Mouse (Mus musculus): ENCODE data around the gene Zfp277. TPM values are rescaled to one million over a fixed set of nuclear protein-coding genes. Genes with fewer than 3 reads are reported as not detected.

The Zfp277 gene
- polyA plus RNA-seq, 1 experiment, result 45.6 TPM

GRCm38 (mm10) chr12:40473709-40474108, 28.0 kb upstream of the Zfp277 start:
- Histone ChIP-seq H3K4me3 (ENCODE audit: low read depth, low read length) (no peak overlapping the region), H3K27ac (ENCODE audit: insufficient read depth, low read length) (no peak overlapping the region), H3K9ac (ENCODE audit: low read depth, poor library complexity, severe bottlenecking) (no peak overlapping the region), H3K4me1 (ENCODE audit: control insufficient read depth, insufficient read depth, low read length) (no peaks in the 10 kb centered on the region), H3K36me3 (ENCODE audit: control insufficient read depth, insufficient read depth, low read length, poor library complexity, severe bottlenecking) (no peaks in the 10 kb centered on the region), H3K9me3 (replicated peaks; ENCODE audit: control insufficient read depth, insufficient read depth, low read length, poor library complexity, severe bottlenecking) (no peaks in the 10 kb centered on the region), H3K27me3 (ENCODE audit: control insufficient read depth, insufficient read depth, low read length, poor library complexity, severe bottlenecking) (no peaks in the 10 kb centered on the region)
- TF ChIP-seq EP300 (IDR thresholded peaks at IDR 0.05; ENCODE audit: insufficient read depth, low read depth, low read length), result no peak
- TF ChIP-seq POLR2A (IDR thresholded peaks at IDR 0.05; ENCODE audit: insufficient read depth, low read length), result no peak
- no peak for TF ChIP-seq CTCF (IDR thresholded peaks at IDR 0.05; ENCODE audit: low read depth, low read length)

DNA sequence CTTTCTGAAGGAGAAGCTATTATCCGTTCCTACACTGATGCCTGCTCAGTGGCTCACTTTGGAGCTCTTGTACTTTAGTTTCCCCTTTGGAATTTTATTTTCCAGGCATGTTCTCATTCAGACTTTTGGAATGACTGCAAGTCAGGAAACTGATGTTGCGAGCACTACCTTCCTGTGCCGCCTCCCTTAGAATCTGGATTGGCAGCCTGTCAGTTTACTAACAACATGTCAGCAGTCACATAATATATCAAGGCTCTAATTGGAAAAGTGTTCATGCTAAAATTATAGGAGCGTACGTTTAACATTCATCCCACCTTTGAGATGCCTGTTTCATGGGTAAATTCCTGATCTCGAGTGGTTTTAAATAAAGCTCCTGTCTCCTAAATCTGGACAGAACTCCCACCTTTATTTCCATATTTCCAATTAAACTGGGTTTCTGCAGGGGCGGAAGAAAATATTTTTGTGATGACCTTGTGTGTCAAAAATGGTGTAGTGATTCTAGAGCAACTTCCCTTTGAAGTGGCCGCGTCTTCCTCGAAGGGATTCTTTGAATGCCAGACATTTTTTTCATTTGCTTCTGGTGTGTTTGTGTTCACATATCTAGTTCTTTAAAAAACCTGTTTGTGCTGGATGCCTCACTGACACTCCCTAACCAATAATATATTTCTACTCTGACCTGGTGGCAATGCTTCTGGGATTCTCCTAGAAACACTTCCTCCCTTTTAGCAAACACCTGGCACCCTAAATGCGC, 26.1 kb upstream of the Zfp277 start:
- Histone ChIP-seq H3K27ac (ENCODE audit: insufficient read depth, low read length) (no peak overlapping the region), H3K9me3 (replicated peaks; ENCODE audit: control insufficient read depth, insufficient read depth, low read length, poor library complexity, severe bottlenecking) (no peaks in the 10 kb centered on the region)

DNA sequence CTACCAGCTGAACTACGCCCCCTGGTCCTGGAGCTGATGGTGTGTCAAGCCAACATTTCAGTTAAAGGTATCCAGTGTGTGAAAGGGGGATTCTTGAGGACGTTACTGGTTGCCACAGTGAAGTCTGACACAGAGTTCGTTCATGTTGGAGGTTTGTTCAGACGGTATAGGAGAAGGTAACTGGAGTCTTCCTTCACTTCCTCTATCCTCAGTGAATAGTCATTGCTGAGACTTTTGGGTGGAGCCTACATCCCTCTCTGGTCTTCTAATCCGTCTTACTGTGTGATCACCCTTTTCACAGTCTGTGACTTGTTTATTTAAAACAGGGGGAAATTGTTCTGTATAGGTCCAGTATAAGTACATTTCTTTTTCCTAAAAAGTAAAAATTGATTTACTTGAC, 23.3 kb upstream of the Zfp277 start:
- Histone ChIP-seq H3K27me3 (ENCODE audit: control insufficient read depth, insufficient read depth, low read length, poor library complexity, severe bottlenecking) (no peaks in the 10 kb centered on the region), H3K4me3 (ENCODE audit: low read depth, low read length) (no peak overlapping the region), H3K27ac (ENCODE audit: insufficient read depth, low read length) (no peak overlapping the region), H3K36me3 (ENCODE audit: control insufficient read depth, insufficient read depth, low read length, poor library complexity, severe bottlenecking) (no peaks in the 10 kb centered on the region), H3K4me1 (ENCODE audit: control insufficient read depth, insufficient read depth, low read length) (no peaks in the 10 kb centered on the region), H3K9ac (ENCODE audit: low read depth, poor library complexity, severe bottlenecking) (no peak overlapping the region), H3K9me3 (replicated peaks; ENCODE audit: control insufficient read depth, insufficient read depth, low read length, poor library complexity, severe bottlenecking) (no peaks in the 10 kb centered on the region)
- TF ChIP-seq CTCF (IDR thresholded peaks at IDR 0.05; ENCODE audit: low read depth, low read length) (no peak), EP300 (IDR thresholded peaks at IDR 0.05; ENCODE audit: insufficient read depth, low read depth, low read length) (no peak)

More for the DNA sequence above, 26.1 kb upstream of the Zfp277 start:
- Histone ChIP-seq H3K9ac (ENCODE audit: low read depth, poor library complexity, severe bottlenecking) (no peak overlapping the region), H3K4me3 (ENCODE audit: low read depth, low read length) (no peak overlapping the region), H3K4me1 (ENCODE audit: control insufficient read depth, insufficient read depth, low read length) (no peaks in the 10 kb centered on the region), H3K36me3 (ENCODE audit: control insufficient read depth, insufficient read depth, low read length, poor library complexity, severe bottlenecking) (no peaks in the 10 kb centered on the region), H3K27me3 (ENCODE audit: control insufficient read depth, insufficient read depth, low read length, poor library complexity, severe bottlenecking) (no peaks in the 10 kb centered on the region)
- TF ChIP-seq CTCF (IDR thresholded peaks at IDR 0.05; ENCODE audit: low read depth, low read length), result no peak

DNA sequence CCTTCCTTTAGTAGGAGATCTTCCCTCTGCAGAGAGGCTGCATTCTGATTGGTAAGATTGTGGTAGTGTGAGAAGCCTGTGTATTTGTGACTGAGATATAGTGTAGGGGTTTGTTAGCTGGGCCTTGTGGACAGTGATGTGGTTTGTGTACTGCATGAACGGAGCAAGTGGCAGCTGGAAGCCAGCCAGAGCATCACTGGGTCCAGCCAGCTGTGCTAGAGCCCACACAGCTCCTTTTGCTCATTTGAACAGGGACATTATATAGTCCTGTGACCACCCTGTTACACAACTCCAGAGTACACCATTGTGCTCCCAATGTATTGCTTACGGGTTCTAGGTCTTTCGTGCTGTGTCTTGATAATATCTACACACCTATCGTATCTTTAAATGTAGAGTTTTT, 22.5 kb upstream of the Zfp277 start:
- Histone ChIP-seq H3K27me3 (ENCODE audit: control insufficient read depth, insufficient read depth, low read length, poor library complexity, severe bottlenecking) (no peaks in the 10 kb centered on the region), H3K9ac (ENCODE audit: low read depth, poor library complexity, severe bottlenecking) (no peak overlapping the region), H3K36me3 (ENCODE audit: control insufficient read depth, insufficient read depth, low read length, poor library complexity, severe bottlenecking) (no peaks in the 10 kb centered on the region), H3K9me3 (replicated peaks; ENCODE audit: control insufficient read depth, insufficient read depth, low read length, poor library complexity, severe bottlenecking) (no peaks in the 10 kb centered on the region), H3K4me1 (ENCODE audit: control insufficient read depth, insufficient read depth, low read length) (no peaks in the 10 kb centered on the region), H3K27ac (ENCODE audit: insufficient read depth, low read length) (no peak overlapping the region), H3K4me3 (ENCODE audit: low read depth, low read length) (no peak overlapping the region)
- TF ChIP-seq EP300 (IDR thresholded peaks at IDR 0.05; ENCODE audit: insufficient read depth, low read depth, low read length) (no peak), POLR2A (IDR thresholded peaks at IDR 0.05; ENCODE audit: insufficient read depth, low read length) (no peak), CTCF (IDR thresholded peaks at IDR 0.05; ENCODE audit: low read depth, low read length) (no peak)

- no peak overlapping the region for H3K27ac ChIP-seq (ENCODE audit: insufficient read depth, low read length)
- no peaks in the 10 kb centered on the region for H3K36me3 ChIP-seq (ENCODE audit: control insufficient read depth, insufficient read depth, low read length, poor library complexity, severe bottlenecking)
- peaks cover 2% of the 10 kb centered on the region for H3K4me1 ChIP-seq (ENCODE audit: control insufficient read depth, insufficient read depth, low read length)
- no peaks in the 10 kb centered on the region for H3K27me3 ChIP-seq (ENCODE audit: control insufficient read depth, insufficient read depth, low read length, poor library complexity, severe bottlenecking)
- H3K9me3 ChIP-seq (replicated peaks; ENCODE audit: control insufficient read depth, insufficient read depth, low read length, poor library complexity, severe bottlenecking), result no peaks in the 10 kb centered on the region
- no peak overlapping the region for H3K4me3 ChIP-seq (ENCODE audit: low read depth, low read length)
- no peak overlapping the region for H3K9ac ChIP-seq (ENCODE audit: low read depth, poor library complexity, severe bottlenecking)
- TF ChIP-seq CTCF (IDR thresholded peaks at IDR 0.05; ENCODE audit: low read depth, low read length), result no peak
- no peak for TF ChIP-seq EP300 (IDR thresholded peaks at IDR 0.05; ENCODE audit: insufficient read depth, low read depth, low read length)
- no peak for TF ChIP-seq POLR2A (IDR thresholded peaks at IDR 0.05; ENCODE audit: insufficient read depth, low read length)
Measured at GRCm38 (mm10) chr12:40464282-40464681, 18.6 kb upstream of the Zfp277 start.

DNA sequence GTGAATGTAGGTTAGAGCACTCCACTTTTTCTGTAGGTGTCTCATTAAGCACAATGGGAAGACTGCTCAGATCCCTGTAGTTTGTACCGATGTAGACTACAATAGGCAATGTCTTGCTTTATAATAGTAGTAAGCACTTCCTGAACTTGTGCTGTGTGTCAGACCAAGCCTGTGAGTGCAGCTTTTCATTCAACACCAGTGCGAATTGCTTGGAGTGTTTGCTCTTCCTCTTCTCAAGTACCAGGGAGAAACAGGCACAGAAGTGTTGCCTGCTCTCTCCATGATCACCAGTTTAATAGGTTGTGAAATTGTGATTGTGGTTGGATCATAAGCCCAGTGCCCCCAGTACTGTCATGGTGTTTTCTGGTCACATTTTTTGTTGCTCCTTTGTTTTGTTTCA, 18.1 kb upstream of the Zfp277 start:
- Histone ChIP-seq H3K27ac (ENCODE audit: insufficient read depth, low read length) (no peak overlapping the region), H3K27me3 (ENCODE audit: control insufficient read depth, insufficient read depth, low read length, poor library complexity, severe bottlenecking) (no peaks in the 10 kb centered on the region), H3K9me3 (replicated peaks; ENCODE audit: control insufficient read depth, insufficient read depth, low read length, poor library complexity, severe bottlenecking) (no peaks in the 10 kb centered on the region), H3K4me1 (ENCODE audit: control insufficient read depth, insufficient read depth, low read length) (peaks cover 2% of the 10 kb centered on the region), H3K4me3 (ENCODE audit: low read depth, low read length) (no peak overlapping the region), H3K36me3 (ENCODE audit: control insufficient read depth, insufficient read depth, low read length, poor library complexity, severe bottlenecking) (no peaks in the 10 kb centered on the region), H3K9ac (ENCODE audit: low read depth, poor library complexity, severe bottlenecking) (no peak overlapping the region)
- TF ChIP-seq CTCF (IDR thresholded peaks at IDR 0.05; ENCODE audit: low read depth, low read length) (no peak), POLR2A (IDR thresholded peaks at IDR 0.05; ENCODE audit: insufficient read depth, low read length) (no peak), EP300 (IDR thresholded peaks at IDR 0.05; ENCODE audit: insufficient read depth, low read depth, low read length) (no peak)
